Mouse (Mus musculus) T-helper 1 cell (primary cell): ENCODE data around the gene Kri1.
"Not testable (repeated sequence)": the region's sequence is repeated elsewhere in the genome, so short reads cannot be mapped to it uniquely, and the experiment has no call there.

ENCODE experiments used
- in situ Hi-C: fragments of 300-600 bp; cut with MboI, MseI; formaldehyde crosslinking; loops from one replicate; pipeline ENCODE4 v1.15.1; 2025; ENCODE audit warnings: high pct_unique_total_duplicates

Gene Kri1

DNA sequence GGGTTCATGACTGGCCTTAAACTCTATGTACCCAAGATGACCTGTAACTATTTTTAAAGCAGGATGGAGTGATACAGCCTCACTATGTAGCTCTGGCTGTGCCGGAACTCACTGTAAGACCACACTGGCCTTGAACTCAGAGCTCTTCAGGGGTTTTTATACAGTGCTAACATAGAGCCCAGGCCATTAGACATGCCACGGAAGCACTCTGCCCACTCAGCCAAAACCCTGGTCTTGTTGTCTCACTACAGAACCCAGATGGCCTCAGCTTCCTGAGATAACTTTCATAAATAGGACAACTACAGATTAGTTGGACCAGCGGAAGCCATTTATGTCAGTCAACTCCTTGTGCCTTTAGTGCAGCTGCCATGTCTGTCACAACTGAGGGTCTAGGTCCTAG lies 13.4 kb downstream of the Kri1 start:
- in situ Hi-C loops = no loop called here

- in situ Hi-C loops = no loop called here
Observed at GRCm38 (mm10) chr9:21273520-21274228, 14.1 kb downstream of the Kri1 start.

DNA sequence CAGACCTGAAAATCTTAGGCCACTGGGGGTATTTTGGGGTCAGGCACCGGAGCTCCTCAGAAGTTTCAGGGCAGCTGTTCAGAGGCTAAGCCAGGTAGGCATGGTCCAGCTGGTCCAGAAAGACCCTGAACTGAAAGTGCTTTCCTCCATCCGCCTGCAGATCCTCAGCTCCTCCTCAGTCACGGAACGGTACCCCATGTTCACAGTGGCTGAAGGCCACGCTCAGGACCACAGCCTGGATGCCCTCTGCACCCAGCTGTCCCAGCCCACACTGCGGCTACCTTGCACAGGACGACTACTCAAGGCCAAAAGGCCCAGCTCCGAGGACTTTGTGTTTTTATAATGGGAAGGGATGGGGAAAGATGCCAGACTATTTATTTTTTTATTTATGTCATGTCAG lies 14.7 kb downstream of the Kri1 start:
- in situ Hi-C loops = no loop called here

- in situ Hi-C loops = no loop called here
Observed at GRCm38 (mm10) chr9:21272391-21272790, 15.4 kb downstream of the Kri1 start.

DNA sequence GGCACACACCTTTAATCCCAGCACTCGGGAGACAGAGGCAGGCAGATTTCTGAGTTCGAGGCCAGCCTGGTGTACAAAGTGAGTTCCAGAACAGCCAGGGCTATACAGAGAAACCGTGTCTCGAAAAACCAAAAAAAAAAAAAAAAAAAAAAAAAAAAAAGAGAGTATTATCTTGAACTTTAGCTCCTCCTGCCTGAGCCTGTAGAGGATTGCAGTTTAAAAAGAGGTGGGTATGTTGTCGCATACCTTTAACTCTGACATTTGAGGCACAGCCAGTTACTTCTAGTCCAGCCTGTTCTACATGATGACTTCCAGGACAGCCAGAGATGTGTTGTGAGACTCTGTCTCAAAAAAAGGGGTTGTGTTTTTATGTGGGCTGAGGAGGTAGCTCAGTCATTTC lies 18.2 kb downstream of the Kri1 start:
- in situ Hi-C loops = not testable (repeated sequence)

- in situ Hi-C loops = no loop called here
Observed at GRCm38 (mm10) chr9:21268305-21268704, 19.5 kb downstream of the Kri1 start.

DNA sequence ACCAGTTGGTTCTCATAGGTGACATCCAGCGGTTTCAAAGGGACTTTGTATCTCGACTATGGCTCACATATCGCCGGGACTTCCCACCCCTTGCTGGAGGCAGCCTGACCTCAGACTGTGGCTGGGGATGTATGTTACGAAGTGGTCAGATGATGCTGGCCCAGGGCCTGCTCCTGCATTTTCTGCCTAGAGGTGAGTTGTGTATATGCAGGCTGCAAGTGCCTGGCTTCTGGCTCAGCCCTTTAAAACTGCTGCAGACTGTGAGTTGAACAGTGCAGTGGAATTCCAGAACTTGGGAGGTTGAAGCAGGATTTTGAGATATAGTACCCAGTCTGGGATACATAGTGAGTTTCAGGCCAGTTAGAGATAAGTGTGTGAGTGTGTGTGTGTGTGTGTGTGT lies 20.9 kb downstream of the Kri1 start:
- in situ Hi-C loops = no loop called here

DNA sequence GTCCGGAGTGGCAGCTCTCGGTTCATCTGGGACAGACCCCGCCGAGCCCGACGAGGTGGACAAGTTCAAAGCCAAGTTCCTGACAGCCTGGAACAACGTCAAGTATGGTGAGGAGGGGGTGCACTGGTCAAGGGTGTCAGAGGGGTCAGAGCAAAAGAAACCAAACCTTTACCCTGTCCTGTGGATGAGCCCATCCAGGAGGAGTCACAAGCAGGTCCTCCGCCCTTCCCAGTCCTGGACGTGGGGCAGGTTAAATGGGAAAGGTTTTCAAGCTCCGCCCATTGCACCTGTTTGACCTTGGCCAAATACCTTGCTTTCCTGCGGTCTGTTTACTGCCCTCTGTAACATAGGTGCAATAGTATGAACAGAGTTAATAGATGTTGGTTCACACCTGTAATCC lies 22.2 kb downstream of the Kri1 start:
- in situ Hi-C loops = no loop called here

- in situ Hi-C loops = no loop called here
Observed at GRCm38 (mm10) chr9:21265000-21265561, 22.7 kb downstream of the Kri1 start, which contains the start of gene Atg4d. Gene Atg4d, plus strand, starts transcription at chr9:21265293.

- in situ Hi-C loops = no loop called here
Observed at GRCm38 (mm10) chr9:21264272-21264999, 23.3 kb downstream of the Kri1 start.

- in situ Hi-C loops = no loop called here
Observed at GRCm38 (mm10) chr9:21261831-21262230, 25.9 kb downstream of the Kri1 start.

- in situ Hi-C loops = no loop called here
Observed at GRCm38 (mm10) chr9:21260491-21261040, 27.2 kb downstream of the Kri1 start.

DNA sequence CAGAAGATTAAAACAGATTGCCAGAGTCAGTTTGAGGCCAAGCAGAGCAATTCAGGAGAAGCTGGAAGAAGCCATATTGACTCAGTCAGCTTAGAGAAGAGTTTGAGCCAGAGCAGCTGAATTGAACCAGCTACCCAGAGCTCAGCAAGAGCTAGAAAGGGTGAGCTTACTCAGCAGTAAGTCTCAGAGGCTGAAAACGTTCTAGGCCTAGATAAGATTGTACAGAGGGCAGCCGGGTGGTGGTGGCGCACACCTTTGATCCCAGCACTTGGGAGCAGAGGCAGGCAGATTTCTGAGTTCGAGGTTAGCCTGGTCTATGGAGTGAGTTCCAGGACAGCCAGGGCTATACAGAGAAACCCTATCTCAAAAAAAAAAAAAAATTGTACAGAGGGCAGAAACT lies 31.4 kb downstream of the Kri1 start:
- in situ Hi-C loops = not testable (repeated sequence)

DNA sequence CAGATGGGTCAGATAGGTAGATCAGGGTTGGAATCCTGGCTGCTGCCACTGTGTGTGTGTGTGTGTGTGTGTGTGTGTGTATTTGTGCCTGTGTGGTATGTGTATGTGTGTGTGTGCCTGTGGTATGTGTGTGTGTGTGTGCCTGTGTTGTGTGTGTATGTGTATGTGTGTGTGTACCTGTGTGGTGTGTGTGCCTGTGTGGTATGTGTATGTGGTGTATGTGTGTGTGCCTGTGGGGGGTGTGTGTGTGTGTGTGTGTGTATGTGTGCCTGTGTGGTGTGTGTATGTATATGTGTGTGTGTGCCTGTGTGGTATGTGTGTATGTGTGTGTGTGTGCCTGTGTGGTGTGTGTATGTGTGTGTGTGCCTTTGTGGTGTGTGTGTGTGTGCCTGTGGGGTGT lies 33.1 kb downstream of the Kri1 start:
- in situ Hi-C loops = no loop called here

DNA sequence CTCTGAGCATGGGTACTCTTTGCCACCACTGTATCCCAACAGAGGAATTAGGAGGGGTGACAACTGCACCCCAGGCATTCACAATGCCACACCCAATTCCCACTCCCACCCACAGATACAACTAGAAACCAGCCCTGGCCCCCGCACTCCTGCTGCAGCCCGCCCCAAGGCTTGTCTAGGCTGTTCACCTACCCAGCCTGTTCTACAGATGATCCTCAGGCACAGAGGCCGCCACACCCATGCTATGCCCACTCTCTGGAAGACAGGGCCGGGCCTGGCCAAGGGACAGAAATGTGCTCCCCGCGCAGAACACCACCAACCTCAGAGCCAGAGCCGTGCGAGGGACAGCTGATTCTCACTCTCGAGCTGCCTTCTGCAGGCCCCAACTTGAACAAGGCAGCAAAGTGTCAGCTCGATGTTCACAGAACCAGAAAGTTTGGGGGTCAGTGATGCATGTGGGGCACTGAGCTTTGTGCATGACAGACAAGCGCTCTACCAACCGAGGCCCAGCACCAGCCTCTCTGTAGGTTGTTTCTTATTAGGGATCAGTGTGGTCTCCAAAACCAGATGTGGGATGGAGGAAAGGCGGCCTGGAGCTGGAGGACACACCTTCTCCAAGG lies 36.5 kb downstream of the Kri1 start:
- in situ Hi-C loops = no loop called here

DNA sequence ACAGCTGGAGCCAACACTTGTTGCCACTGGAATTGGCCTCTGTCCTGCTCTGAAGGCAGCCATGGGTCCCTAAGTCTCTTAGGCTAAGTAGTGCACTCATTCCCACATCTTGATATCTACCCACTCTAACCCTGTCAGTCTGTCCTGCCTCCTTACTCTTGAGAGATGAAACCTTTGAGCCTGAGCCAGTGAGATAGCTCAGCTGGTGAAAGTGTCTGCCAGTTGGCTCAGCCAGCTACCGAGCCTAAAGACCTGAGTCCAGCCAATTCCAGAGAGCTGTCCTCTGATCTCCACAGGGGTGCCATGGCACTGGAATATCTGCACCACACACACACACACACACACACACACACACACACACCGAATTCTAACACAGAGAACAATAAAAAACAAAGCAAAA lies 37.3 kb downstream of the Kri1 start:
- in situ Hi-C loops = no loop called here

DNA sequence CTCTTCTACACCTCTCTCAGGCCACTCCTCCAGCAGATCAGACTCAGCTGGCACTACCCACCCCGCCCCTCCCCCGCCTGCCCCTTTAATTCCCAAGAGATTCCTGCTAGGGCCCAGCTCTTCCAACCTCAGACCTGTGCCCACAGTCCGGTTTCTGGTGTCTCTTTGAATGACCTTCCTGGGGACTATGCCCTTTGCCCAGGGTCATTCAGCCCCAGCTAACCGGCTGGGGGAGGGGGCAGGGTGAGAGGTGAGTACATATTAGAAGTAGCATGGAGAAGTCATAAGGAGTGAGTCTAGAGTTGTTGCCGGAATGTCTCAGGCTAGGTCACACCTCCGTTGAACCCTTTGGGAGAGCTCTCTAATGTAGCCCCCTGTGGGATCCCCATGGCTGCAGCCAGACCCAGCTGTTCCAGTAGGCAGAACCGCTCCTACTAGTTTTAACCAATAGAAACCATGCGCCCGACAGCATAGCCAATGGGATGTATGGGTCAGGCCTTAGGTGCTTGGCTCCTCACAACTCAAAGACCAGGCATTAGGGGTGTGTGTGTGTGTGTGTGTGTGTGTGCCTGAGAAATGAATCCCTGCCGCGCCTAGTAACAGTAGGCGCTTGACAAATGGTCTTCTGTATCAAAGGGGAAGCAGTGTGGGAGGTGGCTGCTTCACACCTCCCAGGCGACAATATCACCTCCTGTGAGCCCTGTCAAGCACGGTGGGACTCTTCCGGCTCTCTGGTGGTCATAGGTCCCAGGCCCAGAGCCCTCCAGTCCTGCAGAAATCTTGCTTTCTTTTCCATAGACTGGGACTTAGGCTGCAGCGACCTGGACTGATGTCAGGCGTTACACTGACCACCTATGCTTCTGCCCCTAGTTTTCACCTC lies 37.9 kb downstream of the Kri1 start:
- in situ Hi-C loops = no loop called here

DNA sequence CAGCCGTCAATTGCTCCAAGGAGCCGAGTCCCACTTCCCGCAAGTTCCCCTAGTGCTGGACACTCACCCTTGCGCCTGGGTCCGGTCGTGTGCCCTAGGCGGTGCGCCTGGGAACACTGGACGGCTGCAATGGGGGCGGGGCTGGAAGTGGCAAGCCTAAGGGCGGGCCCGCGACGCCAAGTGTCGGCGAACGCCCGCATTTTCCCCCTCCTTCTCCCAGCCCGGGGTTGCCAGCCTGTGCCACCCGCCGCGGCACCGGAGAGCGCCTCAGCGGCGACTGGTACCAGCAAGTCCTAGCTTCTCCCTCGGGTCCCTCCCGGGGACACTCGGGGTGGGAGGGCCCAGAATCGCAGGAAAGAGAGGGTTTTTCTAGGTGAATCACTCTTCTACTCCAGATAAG lies 39.4 kb downstream of the Kri1 start, which contains the start of gene S1pr5:
S1pr5 (minus strand) TSS at position 118 of the 400 bp plus-strand sequence.
- in situ Hi-C loops = no loop called here

DNA sequence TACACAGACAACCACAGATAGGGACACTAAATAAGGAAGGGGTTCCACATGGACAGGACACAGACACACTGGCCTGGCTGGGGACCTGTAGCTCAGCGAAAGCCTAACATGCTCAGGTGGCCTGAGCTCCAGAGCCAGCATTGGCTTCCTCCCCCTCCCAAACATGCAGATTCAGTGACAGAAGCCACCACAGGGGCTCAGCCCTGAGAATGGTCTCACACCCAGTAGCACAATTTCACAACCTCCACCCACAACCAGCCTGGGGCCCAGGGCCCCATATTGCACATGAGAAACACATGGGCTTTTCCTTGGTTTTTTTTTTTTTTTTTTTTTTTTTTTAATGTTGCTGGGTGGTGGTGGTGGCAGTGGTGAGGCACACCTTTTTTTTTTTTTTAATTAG lies 41.4 kb downstream of the Kri1 start:
- in situ Hi-C loops = no loop called here

GRCm38 (mm10) chr9:21245113-21245487 lies 42.7 kb downstream of the Kri1 start:
- in situ Hi-C loops = no loop called here

DNA sequence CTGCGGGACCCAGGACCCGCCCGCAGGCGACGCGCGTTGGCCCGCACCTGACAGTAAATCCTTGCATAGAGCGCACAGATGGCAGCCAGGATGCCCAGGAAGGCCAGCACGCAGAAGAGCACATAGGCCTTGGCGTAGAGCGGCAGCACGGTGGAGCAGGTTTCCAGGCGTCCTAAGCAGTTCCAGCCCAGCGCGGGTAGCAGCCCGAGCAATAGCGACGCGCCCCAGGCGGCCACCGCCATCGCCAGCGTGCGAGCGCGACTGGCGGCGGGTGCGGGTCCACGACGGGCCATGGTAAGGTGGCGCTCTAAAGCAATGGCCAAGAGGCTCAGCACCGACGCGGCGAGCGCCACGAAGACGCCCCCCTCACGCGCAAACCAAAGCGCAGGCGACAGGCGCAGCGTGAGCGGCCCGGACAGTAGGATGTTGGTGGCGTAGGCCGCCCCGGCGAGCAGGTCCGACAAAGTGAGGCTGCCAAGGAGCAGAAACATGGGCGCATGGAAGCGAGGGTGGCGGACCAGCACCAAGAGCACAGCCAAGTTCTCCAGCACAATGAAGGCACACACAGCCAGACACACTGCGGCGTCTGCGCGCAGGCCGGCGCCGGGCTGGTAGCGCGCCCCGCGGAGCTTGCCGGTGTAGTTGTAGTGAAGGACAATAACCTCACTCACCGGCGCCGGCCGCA lies 43.2 kb downstream of the Kri1 start:
- in situ Hi-C loops = no loop called here
